Mouse (Mus musculus) effector memory CD4-positive, alpha-beta T cell, adult 5 months (primary cell): ENCODE results near the gene Aanat. TPM values are rescaled to one million over a fixed set of nuclear protein-coding genes. Genes with fewer than 3 reads are reported as not detected.

Experiments
- polyA plus RNA-seq: library from polyadenylated mRNA; unstranded; fragments of 100-300 nt; shearing (Covaris generic); gene quantifications from one replicate; pipeline ENCODE4 v1.2.1, GENCODE M21; 2017

Aanat gene
- polyA plus RNA-seq, result not detected

DNA sequence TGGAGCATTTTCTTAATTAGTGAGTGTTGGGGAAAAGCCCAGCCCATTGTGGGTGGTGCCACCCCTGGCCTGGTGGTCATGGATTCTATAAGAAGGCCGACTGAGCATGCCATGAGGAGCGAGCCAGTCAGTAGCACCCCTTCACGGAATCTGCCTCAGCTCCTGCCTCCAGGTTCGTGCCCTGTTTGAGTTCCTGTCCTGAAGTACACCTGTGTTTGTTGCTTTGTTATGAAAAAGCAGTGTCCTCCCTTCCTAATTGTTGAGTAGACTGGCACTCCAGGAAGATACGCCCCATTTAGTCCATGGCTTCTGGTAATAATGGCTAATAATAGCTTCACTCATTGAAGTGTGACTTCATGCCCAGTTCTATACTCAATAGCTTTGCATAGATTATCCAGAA, at the start of gene Aanat:
Aanat (plus strand) TSS at position 123 of the 400 bp plus-strand sequence.

DNA sequence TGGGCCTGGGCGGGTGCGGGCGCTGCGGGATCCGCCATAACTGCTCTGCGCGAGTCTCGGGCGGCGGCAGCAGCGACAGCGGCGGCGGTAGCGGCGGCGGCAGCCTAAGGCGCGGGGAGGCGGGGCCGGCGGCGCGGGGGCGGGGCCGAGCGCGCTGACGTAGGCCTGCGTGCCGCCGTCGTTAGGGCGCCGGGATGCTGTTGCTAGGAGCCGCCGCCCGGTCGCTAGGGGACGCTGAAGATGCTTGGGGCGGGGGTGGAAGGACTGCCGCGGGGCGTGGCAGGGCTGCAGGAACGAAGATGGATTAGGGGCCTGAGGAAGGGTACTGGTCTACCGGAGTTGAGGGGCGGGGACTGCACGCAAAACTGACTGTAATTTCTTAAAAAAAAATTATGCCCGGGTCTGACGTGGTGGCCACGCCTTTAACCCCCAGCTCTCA, 4.8 kb upstream of the Aanat start, which contains the start of gene Ube2o:
Ube2o (minus strand) TSS at position 72 of the 439 bp plus-strand sequence.

DNA sequence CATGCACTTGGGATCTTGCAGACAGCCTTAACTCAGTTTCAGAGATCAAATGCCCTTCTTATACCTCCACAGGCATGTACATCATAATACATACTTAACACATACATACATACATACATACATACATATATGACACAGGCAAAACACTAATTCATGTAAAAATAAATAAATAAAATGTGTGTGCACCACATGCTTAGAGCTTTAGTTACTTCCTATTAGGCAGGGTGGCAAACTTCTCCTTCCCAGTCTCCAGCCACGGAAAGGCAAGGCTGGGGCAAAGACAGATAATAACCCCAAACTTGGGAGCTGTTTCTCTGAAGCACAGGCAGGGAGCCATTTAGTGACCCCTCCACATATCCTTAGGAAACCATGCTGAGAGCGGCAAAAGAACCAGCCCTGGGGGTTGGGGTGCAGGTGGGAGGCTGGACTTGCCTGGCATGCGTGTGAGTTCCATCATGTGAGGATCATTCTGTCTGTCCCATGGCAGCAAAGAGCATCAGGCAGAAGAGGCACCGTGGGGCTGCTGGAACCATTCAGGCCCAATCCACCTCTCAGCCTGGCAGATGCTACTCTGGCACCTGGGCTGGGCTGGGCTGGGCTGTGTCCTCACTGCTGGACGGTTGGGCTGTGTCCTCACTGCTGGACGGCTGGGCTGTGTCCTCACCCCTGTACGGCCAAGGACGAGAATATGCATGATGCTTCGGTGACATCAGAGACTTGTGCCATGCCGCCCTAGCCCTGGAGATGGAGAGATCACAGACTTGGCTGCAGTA, 40.3 kb downstream of the Aanat start, which contains the start of gene Rhbdf2:
Rhbdf2 (minus strand) TSS at position 721 of the 773 bp plus-strand sequence.

Other genes with a start within 250 kb of the Aanat start
- 98.2 TPM for gene Rnf157, start 173.4 kb upstream of the Aanat start, polyA plus RNA-seq
- 963 TPM for gene Ubald2, start 152.3 kb upstream of the Aanat start, polyA plus RNA-seq
- not detected for gene Qrich2, start 120.2 kb upstream of the Aanat start, polyA plus RNA-seq
- gene Prpsap1, start 92.2 kb upstream of the Aanat start, polyA plus RNA-seq, result 118 TPM
- gene Sphk1, start 55.5 kb upstream of the Aanat start, polyA plus RNA-seq, result 0.31 TPM
- 16.2 TPM for gene Ube2o, start 5.0 kb upstream of the Aanat start, polyA plus RNA-seq
- 19.5 TPM for gene Rhbdf2, start 40.6 kb downstream of the Aanat start, polyA plus RNA-seq
- gene Prcd, start 67.1 kb downstream of the Aanat start, polyA plus RNA-seq, result not detected
- not detected for gene Cygb, start 67.9 kb downstream of the Aanat start, polyA plus RNA-seq
- gene St6galnac1, start 189.1 kb downstream of the Aanat start, polyA plus RNA-seq, result 1.0 TPM
- gene Mxra7, start 241.6 kb downstream of the Aanat start, polyA plus RNA-seq, result not detected